18 mouse cellular contexts compared by ENCODE assay signal in genomic region chr14:11732376-11732775, GRCm38 (mm10).
"Had no signal": no experiment of that assay in that cellular context is flagged by ENCODE, and none has a peak within 500 bp of the region (broad histone marks: within the 10 kb centered on the region; RNA-seq: fewer than 3 reads in every experiment).

No protein-coding gene starts in this region.

- H3K4me3 ChIP-seq: liver, embryonic 15.5 days; lung, embryonic 15.5 days; midbrain, embryonic 10.5 days; midbrain, embryonic 12.5 days; myocyte; neural tube, embryonic 13.5 days; neural tube, embryonic 15.5 days; stomach, embryonic 15.5 days had no signal

- H3K9me3 ChIP-seq: liver, embryonic 15.5 days; lung, embryonic 15.5 days; midbrain, embryonic 10.5 days; midbrain, embryonic 12.5 days; neural tube, embryonic 13.5 days; neural tube, embryonic 15.5 days; stomach, embryonic 15.5 days had no signal

- H3K4me1 ChIP-seq: liver, embryonic 15.5 days; midbrain, embryonic 12.5 days; stomach, embryonic 15.5 days had no signal

- H3K9ac ChIP-seq: liver, embryonic 15.5 days; liver, postnatal 0 days; lung, embryonic 15.5 days; midbrain, embryonic 12.5 days; neural tube, embryonic 13.5 days; neural tube, embryonic 15.5 days; stomach, embryonic 15.5 days had no signal

- H3K36me3 ChIP-seq: liver, embryonic 15.5 days; lung, embryonic 15.5 days; midbrain, embryonic 10.5 days; midbrain, embryonic 12.5 days; neural tube, embryonic 13.5 days; neural tube, embryonic 15.5 days; stomach, embryonic 15.5 days had no signal

- ATAC-seq: liver, postnatal 0 days; midbrain, embryonic 16.5 days had no signal

- DNase-seq: liver, postnatal 0 days; lung, adult 2 months; lung, postnatal 10 days; lung, postnatal 4 days; midbrain, embryonic 14.5 days; right cerebral cortex, postnatal 14 days; thymus, postnatal 14 days; thymus, postnatal 36 days had no signal

- H3K4me2 ChIP-seq: liver, embryonic 15.5 days; lung, embryonic 15.5 days; midbrain, embryonic 12.5 days; neural tube, embryonic 13.5 days; neural tube, embryonic 15.5 days; stomach, embryonic 15.5 days had no signal

- H3K27ac ChIP-seq: liver, embryonic 15.5 days; lung, embryonic 15.5 days; midbrain, embryonic 10.5 days; midbrain, embryonic 12.5 days; neural tube, embryonic 13.5 days; neural tube, embryonic 15.5 days; stomach, embryonic 15.5 days; stomach, postnatal 0 days had no signal

- H3K27me3 ChIP-seq: liver, embryonic 15.5 days; lung, embryonic 15.5 days; midbrain, embryonic 12.5 days; neural tube, embryonic 13.5 days; neural tube, embryonic 15.5 days; stomach, embryonic 15.5 days had no signal
